Mouse (Mus musculus) heart, embryonic 14.5 days (tissue): ENCODE data around the gene Bdh1. TPM values are rescaled to one million over a fixed set of nuclear protein-coding genes. Genes with fewer than 3 reads are reported as not detected.

Experiments used
- ATAC-seq: fragments of 200-750 bp; cut with Nextera tagmentation; 2 replicates; pipeline ENCODE4 v1.8.0; 2017; ENCODE audit warnings: low read depth, moderate TSS enrichment; ENCODE audit not compliant: insufficient number of reproducible peaks, insufficient read depth, low FRiP score
- H3K27ac ChIP-seq, 2 experiments: fragments of 200-500 bp in 1 of 2; fragments of 300-500 bp in 1 of 2; sonication (generic) in 1 of 2; replicated peaks in 1 of 2; 2 replicates each; pipeline ENCODE4 v1.5.1; 2012 to 2014; ENCODE audit warnings: low read depth in 2 of 2, low read length in 2 of 2, control low read depth in 1 of 2, mild to moderate bottlenecking in 1 of 2, mixed read lengths in 1 of 2; ENCODE audit not compliant: control insufficient read depth in 1 of 2, insufficient read depth in 1 of 2
- H3K27me3 ChIP-seq: fragments of 300-500 bp; sonication (generic); 2 replicates; pipeline ENCODE4 v1.6.1; 2014; ENCODE audit warnings: mild to moderate bottlenecking, low read length, control low read depth; ENCODE audit not compliant: control insufficient read depth, insufficient read depth
- H3K36me3 ChIP-seq: fragments of 300-500 bp; sonication (generic); 2 replicates; pipeline ENCODE4 v1.6.1; 2014; ENCODE audit warnings: mild to moderate bottlenecking, control low read depth, low read length, mixed read lengths; ENCODE audit not compliant: control insufficient read depth, insufficient read depth
- H3K4me1 ChIP-seq, 2 experiments: fragments of 200-500 bp in 1 of 2; fragments of 300-500 bp in 1 of 2; sonication (generic) in 1 of 2; 2 replicates each; pipeline ENCODE4 v1.6.1; 2012 to 2014; ENCODE audit warnings: low read length in 2 of 2, control low read depth in 1 of 2, mixed read lengths in 1 of 2; ENCODE audit not compliant: control insufficient read depth in 2 of 2, insufficient read depth in 2 of 2
- H3K4me2 ChIP-seq: fragments of 300-500 bp; sonication (generic); 2 replicates; pipeline ENCODE4 v1.6.1; 2014; ENCODE audit warnings: mild to moderate bottlenecking, low read length
- H3K4me3 ChIP-seq, 2 experiments: fragments of 200-500 bp in 1 of 2; fragments of 300-500 bp in 1 of 2; sonication (generic) in 1 of 2; 2 replicates each; pipeline ENCODE4 v1.5.1; 2012 to 2014; ENCODE audit warnings: low read length in 2 of 2, mild to moderate bottlenecking in 2 of 2, control low read depth in 1 of 2, low read depth in 1 of 2, moderate library complexity in 1 of 2; ENCODE audit not compliant: control insufficient read depth in 1 of 2, insufficient read depth in 1 of 2
- H3K9ac ChIP-seq: fragments of 300-500 bp; sonication (generic); 2 replicates; pipeline ENCODE4 v1.6.1; 2014; ENCODE audit warnings: mild to moderate bottlenecking, low read length
- H3K9me3 ChIP-seq: fragments of 300-500 bp; sonication (generic); 2 replicates; pipeline ENCODE4 v1.6.1; 2016; ENCODE audit warnings: low read length, control low read depth; ENCODE audit not compliant: control insufficient read depth
- WGBS: fragments of 180-500 bp; shearing (Covaris S2); extraction: QIAGEN DNeasy Blood & Tissue Kit; methylation state at CpG from one replicate; pipeline ENCODE4 v1.1.7; 2014; 5-methylcytosine and 5-hydroxymethylcytosine counted together
- polyA plus RNA-seq: library from polyadenylated mRNA; unstranded; fragments of >200 nt; fragmentation: Nextera tagmentation; extraction: Ambion mirVana; gene quantifications from 2 replicates; pipeline ENCODE4 v1.2.1, GENCODE M21; 2014

The Bdh1 gene
- polyA plus RNA-seq, 1 experiment from 2014 or later: 9.0 TPM

DNA sequence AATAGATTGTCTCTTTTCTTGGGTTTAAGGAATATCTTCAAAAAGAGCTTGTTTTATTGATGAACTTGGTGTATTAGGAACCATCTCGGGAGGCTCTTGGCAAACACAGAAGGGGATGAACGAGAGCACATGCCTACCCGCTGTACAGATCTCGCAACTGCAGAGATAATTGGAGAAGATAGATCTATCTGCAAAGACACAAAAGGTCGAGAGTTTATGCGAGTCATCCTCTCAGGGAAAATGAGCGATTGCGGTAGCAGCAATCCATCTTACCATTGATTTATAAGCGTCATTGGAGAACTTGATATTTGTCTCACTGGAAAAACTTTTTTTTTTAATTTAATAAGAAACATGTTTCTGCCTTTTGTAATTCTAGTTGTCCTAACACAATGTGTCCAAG lies 73.7 kb downstream of the Bdh1 start:
- Histone ChIP-seq H3K9ac (no peak overlapping the region), H3K27ac (no peak overlapping the region), H3K4me3 (no peak overlapping the region), H3K36me3 (no peaks in the 10 kb centered on the region), H3K4me2 (no peak overlapping the region), H3K9me3 (no peaks in the 10 kb centered on the region), H3K27me3 (no peaks in the 10 kb centered on the region), H3K4me1 (peaks cover 25% of the 10 kb centered on the region in 2 experiments)
- no peak for ATAC-seq
- 68% methylated on average over 9 of the region's 9 CpGs for WGBS

DNA sequence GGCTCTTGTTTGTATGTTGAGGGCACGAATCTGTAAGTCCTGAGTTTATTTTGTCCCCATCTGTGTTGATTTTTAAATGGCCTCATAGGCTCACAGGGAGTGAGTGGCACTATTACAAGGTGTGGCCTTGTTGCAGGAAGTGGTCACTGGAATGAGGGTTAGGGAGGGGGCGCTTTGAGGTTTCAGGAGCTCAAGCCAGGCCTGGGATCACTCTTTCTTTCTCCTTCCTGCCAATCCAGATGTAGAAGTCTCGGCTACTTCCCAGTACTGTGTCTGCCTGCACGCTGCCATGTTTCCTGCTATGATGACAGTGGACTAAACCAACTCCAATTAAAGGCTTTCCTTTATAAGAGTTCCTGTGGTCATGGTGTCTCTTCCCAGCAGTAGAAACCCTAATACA lies 76.3 kb downstream of the Bdh1 start:
- Histone ChIP-seq H3K9me3 (no peaks in the 10 kb centered on the region), H3K27ac (no peak overlapping the region), H3K4me2 (no peak overlapping the region), H3K4me3 (no peak overlapping the region), H3K36me3 (no peaks in the 10 kb centered on the region), H3K27me3 (no peaks in the 10 kb centered on the region), H3K9ac (no peak overlapping the region), H3K4me1 (peaks cover 19 to 21% of the 10 kb centered on the region in 2 experiments)
- ATAC-seq: no peak
- WGBS: 74% methylated on average over 4 of the region's 4 CpGs

GRCm38 (mm10) chr16:31499021-31499420 lies 76.9 kb downstream of the Bdh1 start:
- peaks cover 17 to 18% of the 10 kb centered on the region in 2 experiments for H3K4me1 ChIP-seq
- no peaks in the 10 kb centered on the region for H3K9me3 ChIP-seq
- H3K9ac ChIP-seq: no peak overlapping the region
- no peak for ATAC-seq
- no peak overlapping the region for H3K4me3 ChIP-seq
- H3K36me3 ChIP-seq: no peaks in the 10 kb centered on the region
- no peak overlapping the region for H3K4me2 ChIP-seq
- 96% methylated on average over 6 of the region's 6 CpGs for WGBS
- H3K27ac ChIP-seq: no peak overlapping the region
- H3K27me3 ChIP-seq: no peaks in the 10 kb centered on the region

GRCm38 (mm10) chr16:31499681-31500310 lies 77.7 kb downstream of the Bdh1 start:
- Histone ChIP-seq H3K36me3 (no peaks in the 10 kb centered on the region), H3K27ac (no peak overlapping the region), H3K4me2 (no peak overlapping the region), H3K9me3 (no peaks in the 10 kb centered on the region), H3K4me3 (no peak overlapping the region), H3K4me1 (peaks cover 10 to 13% of the 10 kb centered on the region in 2 experiments), H3K27me3 (no peaks in the 10 kb centered on the region), H3K9ac (no peak overlapping the region)
- 62% methylated on average over 11 of the region's 11 CpGs for WGBS
- no peak for ATAC-seq

GRCm38 (mm10) chr16:31500532-31500931 lies 78.5 kb downstream of the Bdh1 start:
- Histone ChIP-seq H3K36me3 (no peaks in the 10 kb centered on the region), H3K9me3 (no peaks in the 10 kb centered on the region), H3K27me3 (no peaks in the 10 kb centered on the region), H3K27ac (no peak overlapping the region), H3K9ac (no peak overlapping the region), H3K4me1 (peaks cover 3 to 6% of the 10 kb centered on the region in 2 experiments; a peak in 2 of 4 replicates), H3K4me2 (no peak overlapping the region), H3K4me3 (no peak overlapping the region)
- WGBS: 77% methylated on average over 3 of the region's 3 CpGs
- ATAC-seq: no peak

DNA sequence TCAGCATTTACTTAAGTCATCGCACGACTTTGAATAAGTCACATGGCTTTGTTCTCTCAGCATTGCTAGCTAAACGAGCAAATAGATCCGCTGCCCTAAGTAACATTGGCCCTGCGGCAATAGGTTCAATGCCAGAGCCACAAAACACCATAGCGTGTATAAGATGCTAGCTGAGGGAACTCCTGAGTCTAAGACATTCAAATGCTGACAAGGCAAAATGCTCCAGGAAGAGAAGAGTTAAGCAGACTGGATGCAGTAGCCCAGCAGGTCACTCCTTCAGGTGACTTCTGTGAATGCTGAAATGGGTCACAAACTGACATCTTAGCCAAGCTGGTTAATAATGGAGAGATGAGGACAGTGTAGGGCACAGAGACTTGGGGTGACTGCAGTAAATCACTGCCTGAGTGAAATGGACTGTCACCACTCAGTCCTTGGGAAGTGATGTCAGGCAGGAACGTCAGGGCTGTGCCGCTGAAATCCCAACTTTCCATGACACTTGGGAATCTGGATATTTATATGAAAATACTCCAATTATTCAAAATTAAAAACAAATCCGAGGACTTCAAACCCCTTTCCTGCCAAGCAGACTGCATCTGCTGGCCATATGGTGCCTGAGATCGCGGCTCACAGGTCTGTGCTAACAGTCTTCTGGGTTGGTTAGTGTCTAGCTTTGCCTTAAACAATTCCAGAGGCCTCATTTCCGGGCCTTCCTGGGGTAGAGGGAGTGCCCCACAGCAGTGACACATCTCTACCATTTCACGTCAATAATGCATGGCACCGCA lies 79.1 kb downstream of the Bdh1 start:
- ATAC-seq: no peak
- Histone ChIP-seq H3K27me3 (no peaks in the 10 kb centered on the region), H3K4me1 (peaks cover 3 to 6% of the 10 kb centered on the region in 2 experiments; a peak in 2 of 4 replicates), H3K9me3 (no peaks in the 10 kb centered on the region), H3K4me2 (no peak overlapping the region), H3K27ac (no peak overlapping the region), H3K4me3 (no peak overlapping the region), H3K9ac (no peak overlapping the region), H3K36me3 (no peaks in the 10 kb centered on the region)
- 73% methylated on average over 14 of the region's 14 CpGs for WGBS

- Histone ChIP-seq H3K4me2 (no peak overlapping the region), H3K27ac (no peak overlapping the region), H3K4me3 (no peak overlapping the region), H3K9ac (no peak overlapping the region), H3K9me3 (no peaks in the 10 kb centered on the region), H3K4me1 (peaks cover 3 to 6% of the 10 kb centered on the region in 2 experiments; a peak in 2 of 4 replicates), H3K27me3 (no peaks in the 10 kb centered on the region), H3K36me3 (no peaks in the 10 kb centered on the region)
- 86% methylated on average over 14 of the region's 14 CpGs for WGBS
- ATAC-seq: no peak
These were observed 79.8 kb downstream of the Bdh1 start for GRCm38 (mm10) chr16:31501751-31502365.
